Mouse (Mus musculus) liver, embryonic 13.5 days (tissue): ENCODE measurements around the gene Bnipl. TPM values are rescaled to one million over a fixed set of nuclear protein-coding genes. Genes with fewer than 3 reads are reported as not detected.
"Not testable (repeated sequence)": the region's sequence is repeated elsewhere in the genome, so short reads cannot be mapped to it uniquely, and the experiment has no call there.

Source experiments
- ATAC-seq: fragments of 200-750 bp; cut with Nextera tagmentation; 2 replicates; pipeline ENCODE4 v1.8.0; 2017; ENCODE audit warnings: low read depth, mild to moderate bottlenecking, moderate number of reproducible peaks, moderate library complexity
- DNase-seq: peaks from one replicate; pipeline ENCODE4 v3.0.0; 2022
- H3K27ac ChIP-seq: fragments of 300-500 bp; sonication (generic); 2 replicates; pipeline ENCODE4 v1.5.1; 2015; ENCODE audit warnings: moderate library complexity, mild to moderate bottlenecking, inconsistent platforms
- H3K27me3 ChIP-seq: fragments of 300-500 bp; sonication (generic); 2 replicates; pipeline ENCODE4 v1.6.1; 2015; ENCODE audit warnings: mild to moderate bottlenecking, inconsistent platforms
- H3K36me3 ChIP-seq: fragments of 300-500 bp; sonication (generic); 2 replicates; pipeline ENCODE4 v1.6.1; 2015; ENCODE audit warnings: mild to moderate bottlenecking, inconsistent platforms
- H3K4me1 ChIP-seq: fragments of 300-500 bp; sonication (generic); replicated peaks from 2 replicates; pipeline ENCODE4 v1.6.1; 2015; ENCODE audit warnings: inconsistent platforms
- H3K4me2 ChIP-seq: fragments of 300-500 bp; sonication (generic); 2 replicates; pipeline ENCODE4 v1.6.1; 2015; ENCODE audit warnings: inconsistent platforms, mild to moderate bottlenecking, moderate library complexity
- H3K4me3 ChIP-seq: fragments of 300-500 bp; sonication (generic); replicated peaks from 2 replicates; pipeline ENCODE4 v1.5.1; 2015; ENCODE audit warnings: mild to moderate bottlenecking, inconsistent platforms
- H3K9ac ChIP-seq: fragments of 300-500 bp; sonication (generic); 2 replicates; pipeline ENCODE4 v1.6.1; 2015; ENCODE audit warnings: mild to moderate bottlenecking, inconsistent platforms
- H3K9me3 ChIP-seq: fragments of 300-500 bp; sonication (generic); replicated peaks from 2 replicates; pipeline ENCODE4 v1.6.1; 2016; ENCODE audit warnings: inconsistent platforms
- WGBS: fragments of 180-500 bp; shearing (Covaris S2); methylation state at CpG from one replicate; pipeline ENCODE4 v1.1.7; 2015; ENCODE audit not compliant: insufficient replicate concordance; 5-methylcytosine and 5-hydroxymethylcytosine counted together
- polyA plus RNA-seq: library from polyadenylated mRNA; unstranded; fragments of >200 nt; fragmentation: Nextera tagmentation; extraction: Ambion mirVana; gene quantifications from 2 replicates; pipeline ENCODE4 v1.2.1, GENCODE M21; 2015

Gene Bnipl
- polyA plus RNA-seq, 1 experiment from 2014 or later: not detected

- no peak overlapping the region for H3K27ac ChIP-seq
- no peak overlapping the region for H3K4me3 ChIP-seq
- H3K4me1 ChIP-seq: peaks cover 33% of the 10 kb centered on the region
- H3K4me2 ChIP-seq: no peak overlapping the region
- no peaks in the 10 kb centered on the region for H3K9me3 ChIP-seq
- DNase-seq (no peak), ATAC-seq (no peak)
- WGBS: 81% methylated on average over 2 of the region's 2 CpGs
- H3K9ac ChIP-seq: no peak overlapping the region
- H3K27me3 ChIP-seq: no peaks in the 10 kb centered on the region
- peaks cover 27% of the 10 kb centered on the region for H3K36me3 ChIP-seq
Observed at GRCm38 (mm10) chr3:95223041-95223440, 28.0 kb downstream of the Bnipl start.

- H3K4me2 ChIP-seq: peak overlapping the region; percentile 86
- no peaks in the 10 kb centered on the region for H3K27me3 ChIP-seq
- peaks cover 42% of the 10 kb centered on the region for H3K4me1 ChIP-seq
- peak overlapping the region; percentile 94 for H3K27ac ChIP-seq
- WGBS: 42% methylated on average over 6 of the region's 6 CpGs
- H3K36me3 ChIP-seq: peaks cover 42% of the 10 kb centered on the region
- DNase-seq: peak; percentile 49
- no peaks in the 10 kb centered on the region for H3K9me3 ChIP-seq
- no peak for ATAC-seq
- H3K9ac ChIP-seq: peak overlapping the region; percentile 91
- peak overlapping the region; percentile 77 for H3K4me3 ChIP-seq
Observed at GRCm38 (mm10) chr3:95218466-95219137, 32.4 kb downstream of the Bnipl start.

GRCm38 (mm10) chr3:95217255-95218134 is 33.5 kb downstream of the Bnipl start, which contains the start of gene Gabpb2:
Gene Gabpb2, minus strand, starts transcription at chr3:95217916.
- H3K9me3 ChIP-seq: no peaks in the 10 kb centered on the region
- H3K9ac ChIP-seq: peak within 1 kb of the TSS; percentile 91
- under 1% methylated on average over 56 of the region's 56 CpGs for WGBS
- peak within 1 kb of the TSS; percentile 94 for H3K27ac ChIP-seq
- peak; percentile 85 for ATAC-seq
- peak within 1 kb of the TSS; percentile 86 for H3K4me2 ChIP-seq
- H3K4me3 ChIP-seq: peak within 1 kb of the TSS; percentile 77
- DNase-seq: peak; percentile 92
- no peaks in the 10 kb centered on the region for H3K27me3 ChIP-seq
- peaks cover 44% of the 10 kb centered on the region for H3K4me1 ChIP-seq
- peaks cover 40% of the 10 kb centered on the region for H3K36me3 ChIP-seq

DNA sequence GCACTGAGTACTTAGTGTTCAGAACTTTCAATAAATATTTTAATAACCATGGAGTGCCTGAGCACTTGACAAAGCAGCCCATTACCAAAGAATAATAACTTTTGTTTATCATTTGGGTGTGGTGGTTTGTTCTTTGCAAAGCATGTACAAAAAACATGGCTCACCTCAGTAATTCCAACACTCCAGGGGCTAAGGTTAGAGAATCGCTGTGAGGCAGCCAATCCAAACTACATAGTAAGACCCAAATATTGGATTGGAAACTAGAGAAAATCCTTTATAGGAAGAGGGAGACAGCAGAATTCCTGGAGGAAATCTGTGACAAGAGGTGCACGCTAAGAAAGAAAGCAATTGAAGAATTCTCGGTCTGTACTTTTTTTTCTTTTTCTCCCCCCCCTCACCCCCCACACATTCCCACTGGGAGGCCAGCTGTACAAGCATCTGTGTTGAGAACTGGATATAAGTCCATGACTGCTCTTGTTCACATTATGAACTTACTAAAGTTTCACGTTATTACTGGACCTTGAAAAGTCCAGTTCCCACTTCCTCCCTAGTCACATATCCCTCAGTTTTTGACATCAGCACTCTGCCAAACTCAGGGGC is 34.2 kb downstream of the Bnipl start:
- Histone ChIP-seq H3K9me3 (no peaks in the 10 kb centered on the region), H3K27ac (peak overlapping the region; percentile 94), H3K36me3 (peaks cover 48% of the 10 kb centered on the region), H3K27me3 (no peaks in the 10 kb centered on the region), H3K4me3 (peak overlapping the region; percentile 77), H3K4me2 (peak overlapping the region; percentile 86), H3K9ac (peak overlapping the region; percentile 91), H3K4me1 (peaks cover 47% of the 10 kb centered on the region)
- 13% methylated on average over 4 of the region's 4 CpGs for WGBS
- DNase-seq: no peak
- no peak for ATAC-seq

GRCm38 (mm10) chr3:95213609-95213975 is 37.4 kb downstream of the Bnipl start:
- H3K36me3 ChIP-seq: peaks cover 71% of the 10 kb centered on the region
- H3K9me3 ChIP-seq: no peaks in the 10 kb centered on the region
- H3K9ac ChIP-seq: no peak overlapping the region
- no peak overlapping the region for H3K4me3 ChIP-seq
- H3K4me1 ChIP-seq: peaks cover 39% of the 10 kb centered on the region
- ATAC-seq (no peak), DNase-seq (no peak)
- H3K27ac ChIP-seq: 0 out of 2 replicates have a peak overlapping the region, but pooled peaks have one; percentile 18
- no peak overlapping the region for H3K4me2 ChIP-seq
- 82% methylated on average over 1 of the region's 1 CpGs for WGBS
- H3K27me3 ChIP-seq: no peaks in the 10 kb centered on the region

GRCm38 (mm10) chr3:95212889-95213608 is 37.9 kb downstream of the Bnipl start:
- not testable (repeated sequence) for H3K27me3 ChIP-seq, H3K27ac ChIP-seq, DNase-seq, H3K9ac ChIP-seq, H3K4me3 ChIP-seq, H3K4me2 ChIP-seq, H3K9me3 ChIP-seq, ATAC-seq
- Histone ChIP-seq H3K4me1 (peaks cover 33% of the 10 kb centered on the region), H3K36me3 (peaks cover 77% of the 10 kb centered on the region)
- 87% methylated on average over 9 of the region's 10 CpGs for WGBS

- Histone ChIP-seq H3K27me3 (no peaks in the 10 kb centered on the region), H3K4me3 (no peak overlapping the region), H3K27ac (no peak overlapping the region), H3K4me1 (peaks cover 21% of the 10 kb centered on the region), H3K9ac (no peak overlapping the region), H3K9me3 (no peaks in the 10 kb centered on the region), H3K4me2 (no peak overlapping the region), H3K36me3 (peaks cover 89% of the 10 kb centered on the region)
- ATAC-seq (no peak), DNase-seq (no peak)
- WGBS: 86% methylated on average over 2 of the region's 2 CpGs
Observed at GRCm38 (mm10) chr3:95210585-95210984, 40.4 kb downstream of the Bnipl start.

- Histone ChIP-seq H3K4me1 (peaks cover 11% of the 10 kb centered on the region), H3K9me3 (no peaks in the 10 kb centered on the region), H3K4me2 (no peak overlapping the region), H3K27ac (no peak overlapping the region), H3K4me3 (no peak overlapping the region), H3K36me3 (peaks cover 93% of the 10 kb centered on the region), H3K27me3 (no peaks in the 10 kb centered on the region), H3K9ac (no peak overlapping the region)
- ATAC-seq: no peak
- WGBS: 84% methylated on average over 4 of the region's 4 CpGs
- no peak for DNase-seq
Observed at GRCm38 (mm10) chr3:95208286-95208685, 42.7 kb downstream of the Bnipl start.

GRCm38 (mm10) chr3:95203880-95204279 is 47.1 kb downstream of the Bnipl start:
- no peak overlapping the region for H3K27ac ChIP-seq
- ATAC-seq (no peak), DNase-seq (no peak)
- H3K27me3 ChIP-seq: no peaks in the 10 kb centered on the region
- no peak overlapping the region for H3K4me3 ChIP-seq
- 89% methylated on average over 6 of the region's 6 CpGs for WGBS
- H3K9me3 ChIP-seq: no peaks in the 10 kb centered on the region
- H3K4me2 ChIP-seq: no peak overlapping the region
- H3K9ac ChIP-seq: no peak overlapping the region
- H3K4me1 ChIP-seq: peaks cover 3% of the 10 kb centered on the region; the same call in 1 of the 2 replicates
- H3K36me3 ChIP-seq: peaks cover 97% of the 10 kb centered on the region

DNA sequence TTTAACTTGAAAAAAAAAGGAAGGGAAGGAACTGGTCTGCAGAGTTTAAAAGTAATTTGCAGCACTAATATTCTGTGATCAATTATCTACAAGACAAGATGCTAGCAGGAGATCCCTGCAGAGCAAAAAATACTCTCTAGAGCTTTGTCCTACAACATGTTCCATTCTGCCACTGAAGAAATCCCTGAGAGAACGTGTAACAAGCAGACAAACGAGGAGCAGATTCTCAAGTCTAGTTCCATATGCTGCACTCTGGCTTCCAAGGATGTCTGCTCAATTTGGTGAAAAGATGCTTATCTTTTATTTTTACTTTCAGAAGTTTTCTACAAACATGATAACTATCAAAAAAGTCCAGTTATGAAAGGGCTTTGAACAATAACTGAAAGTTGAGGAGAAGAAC is 50.4 kb downstream of the Bnipl start:
- H3K9me3 ChIP-seq: no peaks in the 10 kb centered on the region
- DNase-seq: no peak
- H3K4me2 ChIP-seq: no peak overlapping the region
- no peaks in the 10 kb centered on the region for H3K27me3 ChIP-seq
- no peaks in the 10 kb centered on the region for H3K4me1 ChIP-seq
- peaks cover 97% of the 10 kb centered on the region for H3K36me3 ChIP-seq
- no peak overlapping the region for H3K4me3 ChIP-seq
- H3K9ac ChIP-seq: no peak overlapping the region
- no peak overlapping the region for H3K27ac ChIP-seq
- no peak for ATAC-seq
- WGBS: 82% methylated on average over 2 of the region's 2 CpGs

DNA sequence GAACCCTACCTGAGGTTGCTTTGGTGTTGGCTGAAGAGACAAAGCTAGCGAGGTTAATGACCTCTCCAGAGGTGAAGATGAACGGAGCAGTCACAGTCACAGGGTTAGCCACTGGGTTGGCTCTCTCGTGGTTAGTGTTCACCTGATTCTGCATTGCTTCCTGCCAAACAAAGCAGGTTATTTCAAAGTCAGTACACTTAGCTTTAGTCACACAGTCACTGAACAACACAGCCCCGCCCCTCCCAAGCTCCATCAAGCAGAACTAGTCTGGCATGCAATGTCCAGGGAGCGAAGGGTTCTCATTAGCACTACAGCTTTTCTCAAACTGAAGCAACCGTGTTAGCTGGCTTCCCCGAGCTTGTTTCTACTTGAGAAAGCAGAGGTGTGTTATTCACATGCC is 50.9 kb downstream of the Bnipl start:
- WGBS: 86% methylated on average over 7 of the region's 7 CpGs
- Histone ChIP-seq H3K9ac (no peak overlapping the region), H3K9me3 (no peaks in the 10 kb centered on the region), H3K36me3 (peaks cover 97% of the 10 kb centered on the region), H3K4me3 (no peak overlapping the region), H3K4me2 (no peak overlapping the region), H3K27me3 (no peaks in the 10 kb centered on the region), H3K4me1 (no peaks in the 10 kb centered on the region), H3K27ac (no peak overlapping the region)
- no peak for ATAC-seq
- no peak for DNase-seq
